Mouse (Mus musculus) adrenal gland, postnatal 14 days (tissue): ENCODE measurements around the gene Usp30. TPM values are rescaled to one million over a fixed set of nuclear protein-coding genes. Genes with fewer than 3 reads are reported as not detected.

Experiments
- DNase-seq: peaks from one replicate; pipeline ENCODE4 v3.0.0; 2021; ENCODE audit warnings: mixed read lengths
- total RNA-seq: library from RNA; stranded (reverse); gene quantifications from 2 replicates; pipeline ENCODE4 v1.2.3, GENCODE M21; 2021

Usp30 gene
- total RNA-seq, 1 experiment from 2014 or later = 25.7 TPM

GRCm38 (mm10) chr5:114155168-114155933 is 90.1 kb downstream of the Usp30 start:
- DNase-seq = peak; percentile 61

GRCm38 (mm10) chr5:114157236-114157635 is 92.0 kb downstream of the Usp30 start:
- peak; percentile 71 for DNase-seq

- DNase-seq = peak; percentile 53
Measured at GRCm38 (mm10) chr5:114161424-114161823, 96.2 kb downstream of the Usp30 start.

- DNase-seq = no peak
Measured at GRCm38 (mm10) chr5:114162106-114162815, 97.0 kb downstream of the Usp30 start.

- no peak for DNase-seq
Measured at GRCm38 (mm10) chr5:114163117-114163696, 97.9 kb downstream of the Usp30 start.

GRCm38 (mm10) chr5:114170345-114170744 is 105.1 kb downstream of the Usp30 start:
- DNase-seq = no peak

GRCm38 (mm10) chr5:114172936-114173335 is 107.7 kb downstream of the Usp30 start:
- DNase-seq = no peak

- DNase-seq = no peak
Measured at GRCm38 (mm10) chr5:114173458-114173857, 108.2 kb downstream of the Usp30 start.

- no peak for DNase-seq
Measured at GRCm38 (mm10) chr5:114173877-114174581, 108.8 kb downstream of the Usp30 start.

Other genes starting within 250 kb of the Usp30 start
- gene Selplg, start 232.8 kb upstream of the Usp30 start, total RNA-seq = 4.1 and 16.3 TPM in 2 replicates
- 52.9 and 58.0 TPM in 2 replicates for gene Coro1c, start 156.7 kb upstream of the Usp30 start, total RNA-seq
- 18.8 and 21.2 TPM in 2 replicates for gene Ssh1, start 71.6 kb upstream of the Usp30 start, total RNA-seq
- gene Dao, start 61.8 kb upstream of the Usp30 start, total RNA-seq = not detected in 2 replicates
- gene Svop, start 26.1 kb downstream of the Usp30 start, total RNA-seq = 3.2 and 4.1 TPM in 2 replicates
- 9.9 and 10.3 TPM in 2 replicates for gene Alkbh2, start 62.8 kb downstream of the Usp30 start, total RNA-seq
- 11.7 and 11.9 TPM in 2 replicates for gene Ung, start 64.9 kb downstream of the Usp30 start, total RNA-seq
- 121 and 148 TPM in 2 replicates for gene Acacb, start 81.1 kb downstream of the Usp30 start, total RNA-seq
- not detected in 2 replicates for gene Foxn4, start 208.3 kb downstream of the Usp30 start, total RNA-seq
- 0.63 and 1.6 TPM in 2 replicates for gene Myo1h, start 223.7 kb downstream of the Usp30 start, total RNA-seq